Mouse (Mus musculus) hindbrain, embryonic 14.5 days (tissue): ENCODE measurements around the gene Prr12. TPM values are rescaled to one million over a fixed set of nuclear protein-coding genes. Genes with fewer than 3 reads are reported as not detected.

Experiments used
- ATAC-seq: fragments of 200-750 bp; cut with Nextera tagmentation; 2 replicates; pipeline ENCODE4 v1.8.0; 2017; ENCODE audit warnings: moderate number of reproducible peaks, mild to moderate bottlenecking, moderate TSS enrichment, moderate library complexity; ENCODE audit not compliant: low FRiP score
- DNase-seq: peaks from one replicate; pipeline ENCODE4 v3.0.0-alpha.2; 2015; ENCODE audit warnings: low spot score
- H3K27ac ChIP-seq: fragments of 300-500 bp; sonication (generic); 2 replicates; pipeline ENCODE4 v1.5.1; 2014; ENCODE audit warnings: mild to moderate bottlenecking, moderate library complexity
- H3K27me3 ChIP-seq: fragments of 300-500 bp; sonication (generic); 2 replicates; pipeline ENCODE4 v1.6.1; 2014; ENCODE audit warnings: mild to moderate bottlenecking, low read length, mixed read lengths; ENCODE audit not compliant: control insufficient read depth, insufficient read depth
- H3K36me3 ChIP-seq: fragments of 300-500 bp; sonication (generic); replicated peaks from 2 replicates; pipeline ENCODE4 v1.6.1; 2014; ENCODE audit not compliant: control insufficient read depth, insufficient read depth
- H3K4me1 ChIP-seq: fragments of 300-500 bp; sonication (generic); replicated peaks from 2 replicates; pipeline ENCODE4 v1.6.1; 2014; ENCODE audit warnings: antibody characterized with exemption, low read length, mixed read lengths; ENCODE audit not compliant: control insufficient read depth, insufficient read depth
- H3K4me2 ChIP-seq: fragments of 300-500 bp; sonication (generic); replicated peaks from 2 replicates; pipeline ENCODE4 v1.6.1; 2014; ENCODE audit warnings: mild to moderate bottlenecking, moderate library complexity
- H3K4me3 ChIP-seq: fragments of 300-500 bp; sonication (generic); replicated peaks from 2 replicates; pipeline ENCODE4 v1.5.1; 2014; ENCODE audit warnings: mild to moderate bottlenecking, low read length
- H3K9ac ChIP-seq: fragments of 300-500 bp; sonication (generic); 2 replicates; pipeline ENCODE4 v1.6.1; 2014
- H3K9me3 ChIP-seq: fragments of 300-500 bp; sonication (generic); 2 replicates; pipeline ENCODE4 v1.6.1; 2016; ENCODE audit warnings: low read length; ENCODE audit not compliant: control insufficient read depth
- WGBS: fragments of 180-500 bp; shearing (Covaris S2); extraction: QIAGEN DNeasy Blood & Tissue Kit; methylation state at CpG from one replicate; pipeline ENCODE4 v1.1.7; 2014; 5-methylcytosine and 5-hydroxymethylcytosine counted together
- polyA plus RNA-seq: library from polyadenylated mRNA; unstranded; fragments of >200 nt; fragmentation: Nextera tagmentation; extraction: Ambion mirVana; gene quantifications from 2 replicates; pipeline ENCODE4 v1.2.1, GENCODE M21; 2014

Gene Prr12
- polyA plus RNA-seq, 1 experiment from 2014 or later, result 16.5 TPM

DNA sequence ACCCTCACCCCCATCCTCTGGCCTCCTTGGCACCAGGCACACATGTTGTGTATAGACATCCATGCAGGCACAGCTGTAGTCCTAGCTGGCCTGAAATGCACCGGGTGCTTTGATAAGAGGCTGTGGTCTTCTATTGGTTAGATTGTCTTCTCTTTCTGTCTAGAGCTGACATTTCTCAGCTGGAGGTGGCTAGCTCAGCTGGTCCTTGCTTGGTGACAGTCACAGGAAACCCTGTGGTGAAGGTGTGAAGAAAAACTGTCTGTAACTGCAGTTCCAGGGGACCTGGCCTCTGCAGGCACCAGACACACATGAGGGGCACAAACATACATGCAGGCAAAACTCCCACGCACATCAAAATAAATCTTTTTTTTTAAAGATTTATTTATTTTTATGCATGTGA lies 17.0 kb upstream of the Prr12 start:
- Histone ChIP-seq H3K4me2 (no peak overlapping the region), H3K36me3 (0 out of 2 replicates have a peak, but pooled peaks cover under 1% of the 10 kb centered on the region), H3K27ac (no peak overlapping the region), H3K4me1 (no peaks in the 10 kb centered on the region), H3K27me3 (no peaks in the 10 kb centered on the region), H3K4me3 (no peak overlapping the region), H3K9me3 (no peaks in the 10 kb centered on the region), H3K9ac (no peak overlapping the region)
- no peak for ATAC-seq
- WGBS, result 98% methylated on average over 2 of the region's 2 CpGs
- DNase-seq, result no peak

DNA sequence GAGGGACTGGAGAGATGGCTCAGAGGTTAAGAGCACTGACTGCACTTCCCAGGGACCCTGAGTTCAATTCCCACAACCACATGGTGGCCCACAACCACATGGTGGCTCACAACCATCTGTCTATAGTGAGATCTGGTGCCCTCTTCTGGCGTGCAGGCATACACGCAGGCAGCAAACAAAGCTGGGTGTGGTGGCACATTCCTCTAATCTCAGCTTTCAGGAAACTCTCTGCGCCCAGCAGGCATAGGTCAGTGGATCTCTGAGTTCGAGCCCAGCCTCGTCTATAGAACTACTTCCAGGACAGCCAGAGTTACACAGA lies 15.3 kb upstream of the Prr12 start:
- H3K9me3 ChIP-seq, result no peaks in the 10 kb centered on the region
- no peak overlapping the region for H3K27ac ChIP-seq
- no peak for ATAC-seq
- no peak overlapping the region for H3K4me2 ChIP-seq
- H3K4me1 ChIP-seq, result peaks cover 6% of the 10 kb centered on the region; the same call in 1 of the 2 replicates
- WGBS, result 32% methylated on average over 5 of the region's 5 CpGs
- H3K4me3 ChIP-seq, result no peak overlapping the region
- H3K27me3 ChIP-seq, result no peaks in the 10 kb centered on the region
- H3K9ac ChIP-seq, result no peak overlapping the region
- H3K36me3 ChIP-seq, result no peaks in the 10 kb centered on the region
- DNase-seq, result no peak

DNA sequence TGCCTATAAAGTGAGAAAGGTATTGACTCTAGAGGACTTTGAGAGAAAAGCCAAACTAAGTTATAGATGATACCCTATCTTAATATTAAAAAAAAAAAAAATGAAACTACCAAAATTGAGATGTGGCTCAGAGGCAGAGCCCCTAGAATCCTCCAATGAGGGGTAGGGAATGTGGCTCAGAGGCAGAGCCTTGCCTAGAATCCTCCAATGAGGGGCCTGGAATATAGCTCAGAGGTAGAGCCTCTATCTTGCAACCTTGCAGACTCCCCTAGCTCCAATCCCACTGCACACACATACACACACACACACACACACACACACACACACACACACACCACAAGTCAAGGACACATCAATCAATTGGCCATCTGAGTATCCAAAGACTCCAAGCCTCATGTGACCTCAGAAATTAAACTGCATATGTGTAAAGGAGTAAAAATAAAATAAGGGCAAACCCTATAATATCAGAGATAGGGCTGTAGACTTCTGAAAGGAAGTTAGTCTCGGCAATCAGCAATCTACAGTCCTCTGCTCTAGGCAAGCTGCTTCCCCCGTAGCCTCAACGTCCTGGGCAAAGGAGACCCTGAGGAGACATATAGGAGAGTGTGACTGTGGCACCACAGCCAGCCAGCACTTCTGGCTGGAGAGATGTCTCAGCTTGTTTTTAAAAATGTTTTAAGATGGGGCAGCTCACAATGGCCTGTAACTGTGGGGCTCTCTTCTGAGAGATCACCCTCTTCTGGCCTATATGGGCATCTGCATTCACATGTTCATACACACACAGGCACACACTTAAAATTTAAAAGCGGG lies 14.7 kb upstream of the Prr12 start:
- Histone ChIP-seq H3K36me3 (no peaks in the 10 kb centered on the region), H3K27me3 (no peaks in the 10 kb centered on the region), H3K4me3 (no peak overlapping the region), H3K9ac (no peak overlapping the region), H3K4me1 (peaks cover 7% of the 10 kb centered on the region; the same call in 1 of the 2 replicates), H3K27ac (no peak overlapping the region), H3K9me3 (no peaks in the 10 kb centered on the region), H3K4me2 (no peak overlapping the region)
- DNase-seq, result no peak
- 80% methylated on average over 4 of the region's 4 CpGs for WGBS
- no peak for ATAC-seq

DNA sequence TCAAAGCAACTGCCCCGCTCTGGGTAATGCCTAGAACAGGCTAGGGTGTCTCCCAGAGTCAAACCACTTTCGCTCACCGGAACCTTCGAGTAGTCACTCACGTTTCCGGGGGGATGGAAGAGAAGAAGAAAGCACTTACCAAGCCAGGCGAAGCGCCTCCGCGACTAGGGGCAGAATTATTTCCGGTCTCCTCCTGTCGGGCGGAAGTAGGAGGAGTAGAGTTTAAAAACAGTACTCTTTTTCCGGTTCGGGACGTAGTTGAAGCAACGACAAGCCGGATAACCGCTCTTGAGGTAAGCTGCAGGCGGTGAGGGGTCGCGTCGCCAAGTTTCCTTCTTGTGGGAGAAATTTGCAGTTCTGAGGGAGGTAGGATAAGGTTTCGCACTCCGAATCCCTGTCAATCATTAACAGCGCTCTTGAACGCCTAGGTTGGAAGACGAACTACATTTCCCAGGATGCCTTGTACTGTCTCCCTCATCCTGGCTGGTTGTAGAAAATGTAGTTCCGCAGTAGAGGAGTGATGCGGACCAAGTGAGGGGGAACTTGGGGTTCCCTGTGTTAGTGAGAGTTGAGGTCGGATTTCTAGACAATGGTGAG lies 9.7 kb upstream of the Prr12 start, which contains the start of the genes Nosip and Prrg2:
TSS of gene Nosip (plus strand) at position 191 of the 597 bp plus-strand sequence.
TSS of gene Prrg2 (minus strand) at position 439 of the 597 bp plus-strand sequence.
- H3K4me3 ChIP-seq, result peak within 1 kb of the TSS; percentile 43
- peak; percentile 96 for DNase-seq
- H3K4me2 ChIP-seq, result peak within 1 kb of the TSS; percentile 61
- H3K27me3 ChIP-seq, result no peaks in the 10 kb centered on the region
- peak; percentile 89 for ATAC-seq
- H3K9ac ChIP-seq, result peak within 1 kb of the TSS; percentile 49
- under 1% methylated on average over 31 of the region's 31 CpGs for WGBS
- peak within 1 kb of the TSS; percentile 83 for H3K27ac ChIP-seq
- no peaks in the 10 kb centered on the region for H3K9me3 ChIP-seq
- peaks cover 28% of the 10 kb centered on the region for H3K4me1 ChIP-seq
- no peaks in the 10 kb centered on the region for H3K36me3 ChIP-seq

DNA sequence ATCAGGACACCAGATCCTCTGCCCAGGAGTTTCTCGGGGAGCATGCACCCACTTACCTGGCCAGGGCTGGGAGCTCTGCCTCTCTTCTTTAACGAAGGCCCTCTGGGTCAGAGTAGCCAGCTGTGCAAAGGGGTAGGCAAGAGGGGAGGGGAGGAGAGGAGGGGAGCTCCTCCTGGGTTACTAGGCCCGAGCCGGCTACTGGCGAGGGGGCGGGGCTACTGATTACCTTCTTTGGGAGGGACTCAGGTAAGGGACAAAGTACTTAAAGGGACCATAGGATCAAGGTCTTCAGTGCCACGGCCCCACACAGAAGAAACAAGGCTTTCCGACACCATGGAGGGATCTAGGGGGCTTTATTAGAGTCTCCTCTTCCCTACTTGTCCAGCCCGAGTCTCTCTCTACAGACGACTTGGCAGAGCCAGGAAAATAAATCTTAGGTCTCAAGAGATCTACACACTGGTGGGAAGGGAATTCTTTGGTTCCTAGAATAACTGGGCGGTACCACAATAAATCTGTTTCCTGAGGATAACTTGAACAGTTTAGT lies 8.9 kb upstream of the Prr12 start:
- Histone ChIP-seq H3K36me3 (no peaks in the 10 kb centered on the region), H3K4me2 (peak overlapping the region; percentile 61), H3K4me3 (peak overlapping the region; percentile 43), H3K27ac (peak overlapping the region; percentile 83; the same call in 1 of the 2 replicates), H3K4me1 (peaks cover 28% of the 10 kb centered on the region), H3K27me3 (no peaks in the 10 kb centered on the region), H3K9ac (peak overlapping the region; percentile 38; the same call in 1 of the 2 replicates), H3K9me3 (no peaks in the 10 kb centered on the region)
- no peak for ATAC-seq
- no peak for DNase-seq
- WGBS, result 16% methylated on average over 11 of the region's 11 CpGs

DNA sequence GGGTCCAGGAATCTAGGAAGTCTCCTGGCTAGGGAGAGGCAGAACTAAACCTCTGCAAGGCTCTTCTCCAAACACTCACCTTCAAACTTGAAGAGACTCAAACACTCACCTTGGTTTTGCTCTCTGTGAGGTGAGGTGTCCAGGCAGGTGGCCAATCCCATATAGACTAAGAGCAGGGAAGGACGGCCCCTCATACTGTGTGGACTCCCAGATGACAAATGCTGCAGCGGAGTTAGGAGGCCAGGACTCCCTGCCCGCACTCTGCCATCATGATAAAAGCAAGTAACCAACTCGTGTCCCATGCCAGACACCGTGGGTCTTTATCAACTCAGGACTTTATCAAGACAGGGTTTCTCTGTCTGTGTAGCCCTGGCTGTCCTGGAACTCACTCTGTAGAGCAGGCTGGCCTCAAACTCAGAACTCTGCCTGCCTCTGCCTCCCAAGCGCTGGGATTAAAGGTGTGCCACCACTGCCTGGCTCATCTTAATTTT lies 8.0 kb upstream of the Prr12 start:
- WGBS, result 92% methylated on average over 6 of the region's 6 CpGs
- H3K27ac ChIP-seq, result no peak overlapping the region
- no peak overlapping the region for H3K4me3 ChIP-seq
- no peak for DNase-seq
- no peak overlapping the region for H3K4me2 ChIP-seq
- no peak for ATAC-seq
- peaks cover 28% of the 10 kb centered on the region for H3K4me1 ChIP-seq
- no peaks in the 10 kb centered on the region for H3K36me3 ChIP-seq
- no peak overlapping the region for H3K9ac ChIP-seq
- no peaks in the 10 kb centered on the region for H3K27me3 ChIP-seq
- no peaks in the 10 kb centered on the region for H3K9me3 ChIP-seq

DNA sequence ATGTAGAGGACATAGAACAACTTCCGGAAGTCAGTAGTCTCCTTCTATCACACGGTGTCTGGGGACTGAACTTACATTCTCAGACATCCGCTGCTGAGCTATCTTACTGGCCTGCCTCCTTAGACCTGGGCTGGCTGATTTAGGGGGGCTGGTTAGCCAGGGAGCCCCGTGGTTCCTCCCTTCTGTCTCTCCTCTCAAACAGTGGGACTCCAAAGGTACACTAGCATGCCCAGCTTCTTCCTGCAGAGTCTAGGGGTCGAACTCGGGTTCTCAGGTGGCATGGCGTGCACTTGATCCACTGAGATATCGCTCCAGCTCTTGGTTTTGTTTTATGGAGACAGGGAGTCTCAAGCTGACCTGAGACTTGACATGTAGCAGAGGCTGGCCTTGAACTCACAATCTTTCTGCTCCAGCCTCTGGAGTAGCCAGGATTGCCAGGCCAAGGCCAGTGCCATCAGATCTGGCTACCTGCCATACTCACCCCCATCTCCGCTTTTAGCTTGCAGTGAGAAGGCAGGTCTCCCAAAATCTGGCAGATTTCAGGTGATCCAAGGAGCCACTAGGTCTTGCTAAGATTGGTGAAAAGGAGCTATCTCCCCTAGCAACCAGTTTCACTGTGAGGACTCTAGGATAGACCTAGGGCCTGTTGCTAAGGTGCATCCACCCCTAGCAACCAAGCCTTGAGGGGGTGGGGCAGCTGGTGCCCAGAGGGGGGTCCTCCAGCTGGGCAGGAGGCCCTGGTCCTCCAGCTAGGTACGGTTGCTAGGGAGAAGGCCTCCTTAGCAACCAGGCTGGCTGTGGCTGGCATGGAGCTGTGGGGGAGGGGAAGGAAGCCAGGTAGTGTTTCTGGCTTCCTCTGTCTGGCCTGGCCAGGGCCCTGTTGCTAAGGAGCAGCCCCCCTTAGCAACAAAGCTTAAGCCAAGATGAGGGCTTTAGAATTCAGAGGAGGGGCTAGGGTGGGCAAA lies 6.2 kb upstream of the Prr12 start:
- ATAC-seq (no peak), DNase-seq (peak; percentile 29)
- no peak overlapping the region for H3K4me3 ChIP-seq
- peaks cover 28% of the 10 kb centered on the region for H3K4me1 ChIP-seq
- H3K9me3 ChIP-seq, result no peaks in the 10 kb centered on the region
- no peaks in the 10 kb centered on the region for H3K36me3 ChIP-seq
- H3K27ac ChIP-seq, result peak overlapping the region; percentile 71
- no peak overlapping the region for H3K4me2 ChIP-seq
- H3K9ac ChIP-seq, result 0 out of 2 replicates have a peak overlapping the region, but pooled peaks have one; percentile 2
- H3K27me3 ChIP-seq, result no peaks in the 10 kb centered on the region
- 80% methylated on average over 10 of the region's 10 CpGs for WGBS

DNA sequence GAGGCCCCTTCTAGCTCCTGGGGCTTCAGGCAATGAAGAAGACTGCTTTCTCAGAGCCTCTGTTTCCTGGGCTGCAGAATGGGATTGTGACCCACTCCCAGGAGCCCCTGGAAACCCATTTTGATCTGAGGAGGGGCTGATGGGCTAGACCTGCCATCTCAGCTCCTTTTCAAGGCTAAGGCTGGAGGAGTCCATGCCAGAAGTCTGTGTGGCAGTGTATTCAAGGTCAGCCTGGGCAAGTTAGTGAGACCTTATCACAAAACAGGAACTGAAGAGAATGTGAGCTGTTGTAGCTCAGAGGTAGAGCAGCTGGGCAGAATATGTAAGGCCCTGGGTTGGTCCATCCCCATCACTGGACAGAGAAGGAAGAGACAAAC lies 4.3 kb upstream of the Prr12 start:
- H3K4me3 ChIP-seq, result no peak overlapping the region
- ATAC-seq (no peak), DNase-seq (no peak)
- no peak overlapping the region for H3K27ac ChIP-seq
- peaks cover 24% of the 10 kb centered on the region for H3K4me1 ChIP-seq
- no peak overlapping the region for H3K9ac ChIP-seq
- H3K27me3 ChIP-seq, result no peaks in the 10 kb centered on the region
- no peaks in the 10 kb centered on the region for H3K9me3 ChIP-seq
- H3K4me2 ChIP-seq, result no peak overlapping the region
- H3K36me3 ChIP-seq, result no peaks in the 10 kb centered on the region
